Mouse (Mus musculus) embryonic facial prominence, embryonic 10.5 days (tissue): Measurements from ENCODE around the gene Mmp9. TPM values are rescaled to one million over a fixed set of nuclear protein-coding genes. Genes with fewer than 3 reads are reported as not detected.

Experiments
- DNase-seq: peaks from one replicate; pipeline ENCODE4 v3.0.0-alpha.2; 2017; ENCODE audit warnings: low spot score
- H3K27ac ChIP-seq: fragments of 300-500 bp; sonication (generic); replicated peaks from 2 replicates; pipeline ENCODE4 v1.5.1; 2016; ENCODE audit warnings: mild to moderate bottlenecking
- H3K27me3 ChIP-seq: fragments of 300-500 bp; sonication (generic); replicated peaks from 2 replicates; pipeline ENCODE4 v1.6.1; 2016; ENCODE audit warnings: low read depth, mild to moderate bottlenecking; ENCODE audit not compliant: poor library complexity, severe bottlenecking
- H3K36me3 ChIP-seq: fragments of 300-500 bp; sonication (generic); replicated peaks from 2 replicates; pipeline ENCODE4 v1.6.1; 2016; ENCODE audit warnings: mild to moderate bottlenecking, moderate library complexity
- H3K4me1 ChIP-seq: fragments of 300-500 bp; sonication (generic); 2 replicates; pipeline ENCODE4 v1.6.1; 2016
- H3K4me3 ChIP-seq: fragments of 300-500 bp; sonication (generic); 2 replicates; pipeline ENCODE4 v1.5.1; 2016; ENCODE audit warnings: mild to moderate bottlenecking, moderate library complexity
- H3K9me3 ChIP-seq: fragments of 300-500 bp; sonication (generic); 2 replicates; pipeline ENCODE4 v1.6.1; 2016; ENCODE audit warnings: mild to moderate bottlenecking
- WGBS: fragments of 180-500 bp; shearing (Covaris S2); methylation state at CpG from one replicate; pipeline ENCODE4 v1.1.7; 2016; 5-methylcytosine and 5-hydroxymethylcytosine counted together
- polyA plus RNA-seq: library from polyadenylated mRNA; unstranded; fragments of >200 nt; fragmentation: Nextera tagmentation; extraction: Ambion mirVana; gene quantifications from 2 replicates; pipeline ENCODE4 v1.2.1, GENCODE M21; 2016

The Mmp9 gene
- polyA plus RNA-seq = 0.28 and 0.77 TPM in 2 replicates

DNA sequence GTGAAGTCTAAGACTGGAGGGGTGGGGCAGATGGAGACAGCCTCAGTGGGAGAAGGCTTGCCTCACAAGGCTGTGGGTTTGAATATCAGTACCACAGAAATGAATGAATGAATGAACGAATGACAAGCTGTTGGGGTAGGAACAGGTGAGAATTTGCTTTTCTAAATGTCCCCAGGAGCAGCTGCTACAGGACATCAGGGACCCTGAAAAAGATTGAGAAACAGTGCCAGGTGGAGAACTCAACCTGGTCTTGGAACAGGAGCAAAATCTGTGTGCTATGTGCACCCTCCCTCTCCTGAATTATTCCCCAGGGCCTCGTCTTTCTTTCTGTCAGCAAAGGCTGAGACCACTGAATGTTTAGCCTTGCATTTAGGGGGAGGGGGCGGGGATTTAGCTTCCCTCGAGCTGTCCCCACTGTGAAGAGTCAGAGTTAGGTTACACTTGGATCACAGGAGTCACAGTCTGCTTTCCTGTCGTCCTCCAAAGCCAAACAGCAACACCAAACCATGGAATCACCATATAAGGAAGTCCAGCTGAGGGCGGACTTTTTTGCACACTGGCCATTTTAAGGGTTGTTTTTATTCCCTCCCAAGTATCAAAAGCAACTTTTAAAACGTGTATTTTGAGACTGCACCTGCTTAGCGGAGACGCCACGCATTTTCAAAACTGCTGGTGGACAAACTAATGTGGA lies at the start of gene Mmp9:
Mmp9 (plus strand) TSS at position 641 of the 691 bp plus-strand sequence.
- Histone ChIP-seq H3K9me3 (no peaks in the 10 kb centered on the region), H3K36me3 (no peaks in the 10 kb centered on the region), H3K27ac (no peak within 1 kb of the TSS; the same call in 1 of the 2 replicates), H3K27me3 (peaks cover 76% of the 10 kb centered on the region), H3K4me3 (no peak within 1 kb of the TSS), H3K4me1 (peaks cover 54% of the 10 kb centered on the region)
- WGBS = 18% methylated on average over 10 of the region's 10 CpGs
- peak; percentile 34 for DNase-seq

DNA sequence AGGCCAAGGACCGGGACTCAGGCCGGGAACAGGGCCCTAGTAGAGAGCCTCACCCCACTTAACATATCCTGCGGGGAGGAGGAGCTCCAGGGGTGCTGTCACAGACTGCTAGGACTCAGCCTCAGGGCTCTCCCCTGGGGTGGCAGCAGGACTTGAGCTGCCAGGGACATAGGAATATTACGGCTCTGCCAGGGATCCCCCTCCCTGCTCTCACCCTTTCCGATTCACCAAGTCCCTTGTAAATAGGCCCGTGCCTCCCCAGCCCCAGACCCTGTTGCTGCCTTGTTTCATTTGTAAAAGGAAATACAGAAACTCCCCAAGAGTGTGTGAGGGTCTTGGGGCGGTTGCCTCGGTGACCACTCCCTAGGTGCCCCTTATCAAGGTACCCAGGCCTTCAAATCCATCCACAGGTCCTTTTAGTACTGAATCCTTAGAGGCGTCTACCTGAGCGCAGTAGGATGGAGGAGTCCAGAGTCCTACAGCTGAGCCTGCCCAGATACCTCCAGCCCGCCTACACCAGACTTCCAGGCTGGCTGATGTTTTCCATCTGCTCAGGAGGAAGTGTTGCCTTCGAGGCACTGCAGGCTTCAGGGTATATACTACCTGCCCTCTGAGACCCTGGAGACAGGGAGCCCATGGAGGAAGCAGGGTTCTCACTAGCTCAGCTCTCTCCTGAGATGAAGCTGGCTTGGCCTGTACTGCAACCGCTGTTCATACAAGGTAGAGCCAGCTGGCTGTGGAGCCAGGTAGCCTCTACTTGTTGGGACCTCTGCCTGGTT lies 49.3 kb upstream of the Mmp9 start:
- 89% methylated on average over 13 of the region's 13 CpGs for WGBS
- Histone ChIP-seq H3K27ac (no peak overlapping the region), H3K9me3 (no peaks in the 10 kb centered on the region), H3K36me3 (peaks cover 100% of the 10 kb centered on the region), H3K4me3 (no peak overlapping the region), H3K27me3 (no peaks in the 10 kb centered on the region), H3K4me1 (no peaks in the 10 kb centered on the region)
- DNase-seq = no peak

DNA sequence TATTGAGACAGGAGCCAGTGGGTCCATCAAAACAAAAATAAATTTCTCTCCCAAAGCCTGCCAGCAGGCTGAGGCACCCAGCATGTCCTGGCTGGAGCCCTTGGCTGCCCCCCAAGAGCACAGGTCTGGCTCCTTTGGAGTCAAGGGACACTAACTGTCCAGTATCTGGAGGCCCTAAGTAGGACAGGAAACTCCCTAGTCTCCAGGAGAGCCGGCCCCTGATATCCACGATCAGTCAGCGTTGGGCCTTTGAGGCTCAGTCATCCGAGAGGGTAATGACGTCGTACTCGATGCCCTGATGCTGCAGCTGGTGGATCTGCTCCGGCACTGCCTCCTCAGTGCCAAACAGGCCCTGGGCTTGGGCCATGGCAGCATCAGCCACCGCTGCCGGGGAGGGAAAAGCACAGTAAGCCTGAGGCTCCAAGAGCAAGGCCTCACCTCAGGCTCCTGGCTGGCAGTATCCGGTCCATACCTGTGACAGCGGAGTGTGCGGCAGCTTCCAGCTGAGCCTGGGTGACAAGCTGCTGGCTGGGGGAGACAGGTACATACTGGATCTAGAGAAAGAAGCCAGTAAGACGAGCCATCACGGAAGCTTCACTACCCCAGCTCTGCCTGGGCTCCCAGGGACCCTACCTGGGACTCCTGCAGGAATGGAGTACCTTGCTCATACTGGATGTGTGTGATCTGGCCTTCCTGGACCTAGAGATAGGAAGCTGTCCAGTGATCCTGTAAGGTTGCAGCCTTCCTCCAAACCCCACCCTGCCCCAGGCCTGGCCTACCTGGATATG lies 48.5 kb upstream of the Mmp9 start:
- no peak overlapping the region for H3K27ac ChIP-seq
- no peak for DNase-seq
- no peaks in the 10 kb centered on the region for H3K4me1 ChIP-seq
- H3K36me3 ChIP-seq = peaks cover 100% of the 10 kb centered on the region
- 92% methylated on average over 15 of the region's 15 CpGs for WGBS
- H3K27me3 ChIP-seq = no peaks in the 10 kb centered on the region
- no peaks in the 10 kb centered on the region for H3K9me3 ChIP-seq
- no peak overlapping the region for H3K4me3 ChIP-seq

DNA sequence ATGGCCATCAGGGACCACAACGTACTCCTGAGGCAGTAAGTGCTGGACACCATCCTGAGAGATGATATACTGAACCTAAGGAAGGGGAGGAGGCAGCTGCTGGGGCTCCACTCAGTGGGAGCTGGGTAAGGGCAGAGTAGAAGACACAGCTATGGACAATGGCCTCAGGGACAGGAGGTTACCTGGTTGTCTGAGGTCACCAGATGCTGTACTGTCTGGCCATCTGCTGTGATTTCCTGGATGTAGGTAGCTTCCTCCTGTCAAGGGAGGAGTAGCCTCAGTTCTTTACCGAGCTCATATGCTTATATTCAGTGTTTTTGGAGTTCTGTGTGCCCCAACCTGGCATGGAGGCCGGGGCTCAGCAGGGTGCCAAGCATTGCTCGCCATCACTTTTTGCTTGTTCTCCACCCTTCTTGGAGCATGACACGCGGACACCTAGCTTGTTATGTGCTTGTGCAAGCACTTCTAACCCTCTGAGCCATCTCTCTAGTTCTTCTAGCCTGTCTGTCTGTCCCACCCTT lies 47.8 kb upstream of the Mmp9 start:
- no peak for DNase-seq
- no peaks in the 10 kb centered on the region for H3K27me3 ChIP-seq
- 93% methylated on average over 6 of the region's 6 CpGs for WGBS
- H3K4me3 ChIP-seq = no peak overlapping the region
- no peaks in the 10 kb centered on the region for H3K9me3 ChIP-seq
- no peaks in the 10 kb centered on the region for H3K4me1 ChIP-seq
- peaks cover 100% of the 10 kb centered on the region for H3K36me3 ChIP-seq
- H3K27ac ChIP-seq = no peak overlapping the region

DNA sequence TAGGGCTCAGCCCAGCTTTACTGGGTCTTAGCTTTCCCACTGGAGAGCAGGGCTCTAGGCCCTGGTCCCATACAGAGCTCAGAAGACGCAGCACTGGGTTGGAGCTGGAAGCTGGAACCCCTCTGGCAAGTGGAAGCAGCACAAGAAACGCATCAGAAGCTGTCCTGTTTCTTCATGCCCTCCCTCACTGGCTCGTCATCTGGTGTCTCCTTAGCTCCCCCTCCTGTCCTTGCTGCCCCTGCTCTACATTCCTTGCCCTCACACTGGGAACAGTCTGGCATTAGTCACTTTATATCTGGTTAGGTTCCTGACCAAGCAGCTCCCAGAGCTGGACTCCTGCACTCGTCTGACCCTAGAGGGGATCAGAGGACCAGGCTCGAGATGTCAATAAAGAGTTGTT lies 46.5 kb upstream of the Mmp9 start:
- no peaks in the 10 kb centered on the region for H3K4me1 ChIP-seq
- no peak overlapping the region for H3K27ac ChIP-seq
- WGBS = 66% methylated on average over 5 of the region's 5 CpGs
- no peaks in the 10 kb centered on the region for H3K27me3 ChIP-seq
- no peaks in the 10 kb centered on the region for H3K9me3 ChIP-seq
- peaks cover 100% of the 10 kb centered on the region for H3K36me3 ChIP-seq
- no peak overlapping the region for H3K4me3 ChIP-seq
- DNase-seq = no peak

DNA sequence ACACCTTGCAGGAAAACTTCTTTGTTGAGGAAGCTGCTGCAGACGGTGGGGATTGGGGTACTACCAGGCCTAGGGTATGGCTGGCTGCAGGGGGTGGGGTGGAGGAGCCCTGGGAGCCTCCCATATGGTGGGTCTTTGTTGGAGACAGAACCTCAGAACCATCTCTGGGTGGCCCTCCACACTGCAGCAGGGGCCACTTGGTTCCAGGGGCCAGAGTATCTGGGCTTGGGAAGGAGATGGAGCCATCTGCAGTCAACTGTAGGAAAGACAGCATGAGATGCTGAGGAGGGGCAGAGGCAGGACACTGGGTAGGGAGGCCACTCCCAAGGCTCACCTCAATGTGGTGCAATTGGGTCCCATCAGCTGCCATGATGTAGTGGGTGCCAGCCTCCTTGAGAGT lies 45.9 kb upstream of the Mmp9 start:
- H3K4me1 ChIP-seq = no peaks in the 10 kb centered on the region
- no peaks in the 10 kb centered on the region for H3K27me3 ChIP-seq
- 88% methylated on average over 1 of the region's 1 CpGs for WGBS
- H3K4me3 ChIP-seq = no peak overlapping the region
- peaks cover 100% of the 10 kb centered on the region for H3K36me3 ChIP-seq
- H3K27ac ChIP-seq = no peak overlapping the region
- DNase-seq = no peak
- no peaks in the 10 kb centered on the region for H3K9me3 ChIP-seq

DNA sequence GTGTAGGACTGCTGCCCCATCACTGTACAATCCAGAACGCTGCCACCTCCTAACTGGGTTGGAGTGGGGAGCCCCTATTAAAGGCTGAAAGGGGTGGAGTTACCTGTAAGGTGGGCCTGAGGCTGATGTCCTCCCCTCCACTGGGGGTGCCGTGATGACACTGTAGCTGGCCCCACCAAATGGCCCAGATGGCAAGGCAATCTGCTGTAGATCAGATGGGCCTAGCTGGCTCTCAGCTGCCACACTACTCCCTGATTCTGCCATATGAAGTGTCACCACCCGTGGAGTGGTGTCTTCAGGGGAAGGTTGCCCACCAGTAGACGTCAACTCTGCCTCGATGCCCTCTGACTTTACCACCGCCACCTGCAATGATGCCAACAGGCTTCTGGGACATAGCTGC lies 44.7 kb upstream of the Mmp9 start:
- H3K4me1 ChIP-seq = no peaks in the 10 kb centered on the region
- DNase-seq = no peak
- H3K27me3 ChIP-seq = no peaks in the 10 kb centered on the region
- no peak overlapping the region for H3K27ac ChIP-seq
- no peaks in the 10 kb centered on the region for H3K9me3 ChIP-seq
- H3K4me3 ChIP-seq = no peak overlapping the region
- H3K36me3 ChIP-seq = peaks cover 100% of the 10 kb centered on the region
- 94% methylated on average over 6 of the region's 6 CpGs for WGBS

DNA sequence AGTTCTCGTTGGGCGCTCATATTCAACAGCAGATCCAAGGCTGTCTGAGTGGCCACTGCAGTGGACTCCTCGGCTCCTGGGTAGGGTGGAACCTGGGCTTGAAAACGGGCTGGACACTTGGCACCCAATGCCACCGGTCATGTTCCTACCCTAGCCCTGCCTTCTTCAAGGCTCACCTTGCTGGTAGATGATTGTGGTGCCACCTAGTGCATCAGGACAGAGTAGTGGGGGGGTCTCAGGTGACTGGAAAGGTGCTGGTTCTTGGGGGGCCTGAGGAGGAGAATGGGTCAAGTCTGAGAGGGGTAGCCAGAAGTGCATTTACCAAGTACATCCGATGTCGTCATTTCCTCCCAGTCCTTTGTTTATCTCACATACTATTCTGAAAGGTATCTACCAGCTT lies 42.6 kb upstream of the Mmp9 start:
- Histone ChIP-seq H3K4me1 (no peaks in the 10 kb centered on the region), H3K27me3 (no peaks in the 10 kb centered on the region), H3K36me3 (peaks cover 100% of the 10 kb centered on the region), H3K27ac (no peak overlapping the region), H3K9me3 (no peaks in the 10 kb centered on the region), H3K4me3 (no peak overlapping the region)
- no peak for DNase-seq
- WGBS = 92% methylated on average over 7 of the region's 7 CpGs

DNA sequence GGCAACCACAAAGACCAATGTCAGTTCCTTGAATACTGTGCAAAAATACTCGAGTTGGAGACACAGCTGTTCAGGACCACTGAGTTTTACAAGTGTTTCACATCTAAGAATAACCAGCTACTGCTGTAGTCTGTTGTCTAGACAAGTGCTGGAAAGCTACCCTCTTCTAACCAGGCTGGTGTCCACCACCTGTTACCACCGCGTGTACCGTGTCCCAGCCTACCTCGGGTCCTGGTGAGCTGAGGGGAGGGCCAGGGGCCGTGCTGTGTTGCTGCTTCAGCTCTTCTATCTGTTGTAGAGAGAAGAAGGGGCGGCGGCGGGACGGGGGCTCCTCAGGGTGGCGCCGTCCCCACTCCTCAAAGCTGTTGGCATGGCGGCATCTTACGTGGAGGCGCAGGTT lies 41.5 kb upstream of the Mmp9 start:
- Histone ChIP-seq H3K36me3 (peaks cover 100% of the 10 kb centered on the region), H3K4me1 (no peaks in the 10 kb centered on the region)
- WGBS = 94% methylated on average over 15 of the region's 15 CpGs

DNA sequence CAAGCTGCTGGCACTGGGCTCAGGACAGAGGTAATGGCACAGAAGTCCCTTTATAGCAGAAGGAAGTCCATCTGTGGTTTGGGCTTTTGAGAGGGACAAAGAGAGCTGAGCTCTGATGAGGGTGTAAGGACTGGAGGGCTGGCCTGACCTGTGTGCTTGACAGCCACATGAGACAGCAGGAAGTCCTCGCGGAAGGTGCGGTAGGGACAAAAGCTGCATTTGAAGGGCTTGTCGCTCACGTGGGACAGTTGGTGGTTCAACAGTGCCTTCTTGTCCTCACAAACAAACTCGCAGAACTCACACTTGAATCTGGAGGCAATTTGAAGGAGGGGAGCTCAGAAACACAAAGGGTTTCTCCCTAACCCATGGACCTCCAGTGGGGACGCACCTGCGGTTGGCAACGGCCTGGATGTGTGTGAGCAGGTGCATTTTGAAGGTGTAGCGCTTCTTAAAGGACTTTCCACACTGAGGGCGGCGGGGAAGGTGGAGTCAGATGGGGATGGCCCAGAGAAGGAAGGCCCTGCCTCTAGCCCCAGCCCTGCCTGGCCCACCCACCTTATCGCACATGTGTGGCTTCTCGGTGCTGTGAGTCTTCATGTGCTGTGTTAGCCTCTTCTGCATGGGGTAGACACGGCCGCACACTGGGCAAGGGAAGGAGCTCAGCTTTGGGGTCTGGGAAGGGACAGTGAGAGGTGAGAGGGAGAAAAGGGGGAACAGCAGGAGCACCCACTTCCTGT lies 40.7 kb upstream of the Mmp9 start:
- DNase-seq = no peak
- no peaks in the 10 kb centered on the region for H3K9me3 ChIP-seq
- H3K4me3 ChIP-seq = no peak overlapping the region
- peaks cover 100% of the 10 kb centered on the region for H3K36me3 ChIP-seq
- WGBS = 91% methylated on average over 16 of the region's 16 CpGs
- no peaks in the 10 kb centered on the region for H3K4me1 ChIP-seq
- H3K27me3 ChIP-seq = no peaks in the 10 kb centered on the region
- H3K27ac ChIP-seq = no peak overlapping the region

More for the DNA sequence above, 41.5 kb upstream of the Mmp9 start:
- no peak overlapping the region for H3K4me3 ChIP-seq
- no peaks in the 10 kb centered on the region for H3K9me3 ChIP-seq
- no peaks in the 10 kb centered on the region for H3K27me3 ChIP-seq
- H3K27ac ChIP-seq = no peak overlapping the region
- no peak for DNase-seq

DNA sequence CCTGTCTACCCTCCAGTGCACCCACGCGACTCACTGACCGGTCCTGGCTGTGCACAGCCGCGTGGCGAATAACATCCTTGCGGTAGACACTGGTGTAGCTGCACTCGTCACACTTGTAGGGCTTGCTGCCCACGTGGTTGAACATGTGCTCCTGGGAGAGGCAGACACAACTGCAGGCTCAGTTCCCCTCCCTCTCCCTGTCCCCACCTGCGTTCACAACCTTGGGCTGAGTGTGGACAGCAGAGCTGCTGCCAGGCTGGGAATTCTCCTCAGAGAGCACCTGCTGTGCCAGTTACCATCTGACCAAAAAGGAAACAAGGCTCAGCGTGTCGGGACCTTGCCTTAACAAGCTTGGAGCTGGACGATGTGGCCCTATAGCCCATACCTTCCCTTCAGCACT lies 39.2 kb upstream of the Mmp9 start:
- WGBS = 91% methylated on average over 13 of the region's 13 CpGs
- no peak for DNase-seq
- H3K9me3 ChIP-seq = peaks cover 6% of the 10 kb centered on the region; the same call in 1 of the 2 replicates
- no peaks in the 10 kb centered on the region for H3K27me3 ChIP-seq
- H3K4me1 ChIP-seq = no peaks in the 10 kb centered on the region
- peaks cover 100% of the 10 kb centered on the region for H3K36me3 ChIP-seq
- H3K4me3 ChIP-seq = no peak overlapping the region
- no peak overlapping the region for H3K27ac ChIP-seq

DNA sequence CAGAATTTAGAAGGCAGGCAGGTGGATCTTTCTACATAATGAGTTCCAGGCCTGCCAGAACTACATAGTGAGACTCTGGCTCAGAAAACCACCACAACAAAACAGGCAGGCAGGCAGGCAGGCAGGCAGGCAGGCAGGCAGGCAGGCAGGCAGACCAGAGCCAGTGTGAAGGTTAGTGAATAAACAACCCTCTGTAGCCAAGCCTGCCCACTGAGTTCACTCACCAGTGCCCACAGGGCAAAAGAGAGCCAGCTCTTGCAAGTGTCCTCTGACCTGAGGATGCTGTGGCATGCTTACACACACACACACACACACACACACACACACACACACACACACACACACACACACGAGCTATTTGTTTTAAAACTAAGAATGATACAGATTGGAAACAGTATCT lies 37.1 kb upstream of the Mmp9 start:
- 64% methylated on average over 1 of the region's 1 CpGs for WGBS
- no peak overlapping the region for H3K4me3 ChIP-seq
- H3K9me3 ChIP-seq = peaks cover 9% of the 10 kb centered on the region; the same call in 1 of the 2 replicates
- H3K36me3 ChIP-seq = peaks cover 100% of the 10 kb centered on the region
- DNase-seq = no peak
- H3K27ac ChIP-seq = no peak overlapping the region
- H3K27me3 ChIP-seq = no peaks in the 10 kb centered on the region
- H3K4me1 ChIP-seq = no peaks in the 10 kb centered on the region
